Mouse (Mus musculus) hindbrain, embryonic 12.5 days (tissue): ENCODE data around the gene Ppp1r37. TPM values are rescaled to one million over a fixed set of nuclear protein-coding genes. Genes with fewer than 3 reads are reported as not detected.

ENCODE experiments used
- ATAC-seq: fragments of 200-750 bp; cut with Nextera tagmentation; 2 replicates; pipeline ENCODE4 v1.8.0; 2017; ENCODE audit warnings: moderate TSS enrichment; ENCODE audit not compliant: low FRiP score
- H3K27ac ChIP-seq: fragments of 300-500 bp; sonication (generic); 2 replicates; pipeline ENCODE4 v1.5.1; 2016; ENCODE audit warnings: mild to moderate bottlenecking
- H3K27me3 ChIP-seq: fragments of 300-500 bp; sonication (generic); 2 replicates; pipeline ENCODE4 v1.6.1; 2016; ENCODE audit warnings: mild to moderate bottlenecking
- H3K36me3 ChIP-seq: fragments of 300-500 bp; sonication (generic); 2 replicates; pipeline ENCODE4 v1.6.1; 2016; ENCODE audit warnings: mild to moderate bottlenecking
- H3K4me1 ChIP-seq: fragments of 300-500 bp; sonication (generic); 2 replicates; pipeline ENCODE4 v1.6.1; 2016
- H3K4me2 ChIP-seq: fragments of 300-500 bp; sonication (generic); replicated peaks from 2 replicates; pipeline ENCODE4 v1.6.1; 2016; ENCODE audit warnings: mild to moderate bottlenecking
- H3K4me3 ChIP-seq: fragments of 300-500 bp; sonication (generic); 2 replicates; pipeline ENCODE4 v1.5.1; 2016; ENCODE audit warnings: mild to moderate bottlenecking
- H3K9ac ChIP-seq: fragments of 300-500 bp; sonication (generic); 2 replicates; pipeline ENCODE4 v1.6.1; 2016; ENCODE audit warnings: mild to moderate bottlenecking, moderate library complexity
- H3K9me3 ChIP-seq: fragments of 300-500 bp; sonication (generic); replicated peaks from 2 replicates; pipeline ENCODE4 v1.6.1; 2016; ENCODE audit warnings: mild to moderate bottlenecking
- WGBS: fragments of 180-500 bp; shearing (Covaris S2); methylation state at CpG from one replicate; pipeline ENCODE4 v1.1.7; 2016; 5-methylcytosine and 5-hydroxymethylcytosine counted together
- polyA plus RNA-seq: library from polyadenylated mRNA; unstranded; fragments of >200 nt; fragmentation: Nextera tagmentation; extraction: Ambion mirVana; gene quantifications from 2 replicates; pipeline ENCODE4 v1.2.1, GENCODE M21; 2016

Gene Ppp1r37
- polyA plus RNA-seq, 1 experiment from 2014 or later: 43.8 TPM

DNA sequence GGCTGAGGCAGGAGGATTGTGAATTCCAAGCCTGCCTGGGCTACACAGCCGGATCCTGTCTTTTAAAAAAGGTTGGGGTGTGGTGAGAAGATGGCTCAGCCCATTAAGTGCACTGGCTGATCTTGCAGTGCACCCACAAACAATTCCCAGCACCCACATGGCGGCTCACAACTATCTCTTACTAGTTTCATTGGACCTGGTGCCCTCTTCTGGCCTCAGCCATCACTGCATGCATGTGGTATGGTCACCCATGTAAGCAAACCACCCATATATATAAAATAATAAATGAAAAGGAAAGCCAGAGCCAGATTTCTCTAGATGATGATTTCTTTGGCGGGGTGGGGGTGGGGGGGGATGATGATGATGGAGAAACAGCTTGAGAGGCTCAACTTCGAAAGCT, 1.6 kb upstream of the Ppp1r37 start:
- no peak for ATAC-seq
- 90% methylated on average over 4 of the region's 4 CpGs for WGBS
- H3K9me3 ChIP-seq: no peaks in the 10 kb centered on the region; the same call in 1 of the 2 replicates

DNA sequence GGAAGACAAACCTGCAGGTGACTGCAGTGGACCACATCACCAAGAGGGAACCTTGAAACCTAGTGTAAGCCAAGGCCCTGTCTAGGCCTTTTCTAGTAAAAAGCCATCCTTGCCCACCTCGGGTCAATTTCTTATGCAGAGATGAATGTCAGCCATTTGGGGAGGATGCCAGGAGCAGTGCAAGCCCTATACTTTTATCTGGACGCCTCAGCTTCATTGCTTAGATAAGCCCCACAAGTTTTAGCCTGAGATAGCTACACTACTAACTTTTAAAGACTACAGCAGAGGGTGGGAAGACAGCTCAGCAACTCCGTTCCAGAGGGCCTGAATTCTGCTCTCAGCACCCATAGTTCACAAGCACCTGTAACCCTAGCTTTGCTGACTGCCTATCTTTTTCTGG, 1.0 kb upstream of the Ppp1r37 start:
- H3K4me2 ChIP-seq: peak overlapping the region; percentile 99; the same call in 1 of the 2 replicates
- WGBS: 88% methylated on average over 3 of the region's 3 CpGs
- H3K9me3 ChIP-seq: no peaks in the 10 kb centered on the region; the same call in 1 of the 2 replicates
- 0 out of 2 replicates have a peak overlapping the region, but pooled peaks have one; percentile 3 for H3K27ac ChIP-seq
- peaks cover 25% of the 10 kb centered on the region for H3K36me3 ChIP-seq
- H3K9ac ChIP-seq: no peak overlapping the region
- no peak overlapping the region for H3K4me3 ChIP-seq
- H3K27me3 ChIP-seq: no peaks in the 10 kb centered on the region
- ATAC-seq: no peak
- H3K4me1 ChIP-seq: peaks cover 33% of the 10 kb centered on the region

More for the DNA sequence above, 1.6 kb upstream of the Ppp1r37 start:
- peaks cover 31% of the 10 kb centered on the region for H3K36me3 ChIP-seq
- no peaks in the 10 kb centered on the region for H3K27me3 ChIP-seq
- H3K4me2 ChIP-seq: no peak overlapping the region
- no peak overlapping the region for H3K27ac ChIP-seq
- peaks cover 27% of the 10 kb centered on the region for H3K4me1 ChIP-seq
- H3K4me3 ChIP-seq: no peak overlapping the region
- H3K9ac ChIP-seq: no peak overlapping the region

DNA sequence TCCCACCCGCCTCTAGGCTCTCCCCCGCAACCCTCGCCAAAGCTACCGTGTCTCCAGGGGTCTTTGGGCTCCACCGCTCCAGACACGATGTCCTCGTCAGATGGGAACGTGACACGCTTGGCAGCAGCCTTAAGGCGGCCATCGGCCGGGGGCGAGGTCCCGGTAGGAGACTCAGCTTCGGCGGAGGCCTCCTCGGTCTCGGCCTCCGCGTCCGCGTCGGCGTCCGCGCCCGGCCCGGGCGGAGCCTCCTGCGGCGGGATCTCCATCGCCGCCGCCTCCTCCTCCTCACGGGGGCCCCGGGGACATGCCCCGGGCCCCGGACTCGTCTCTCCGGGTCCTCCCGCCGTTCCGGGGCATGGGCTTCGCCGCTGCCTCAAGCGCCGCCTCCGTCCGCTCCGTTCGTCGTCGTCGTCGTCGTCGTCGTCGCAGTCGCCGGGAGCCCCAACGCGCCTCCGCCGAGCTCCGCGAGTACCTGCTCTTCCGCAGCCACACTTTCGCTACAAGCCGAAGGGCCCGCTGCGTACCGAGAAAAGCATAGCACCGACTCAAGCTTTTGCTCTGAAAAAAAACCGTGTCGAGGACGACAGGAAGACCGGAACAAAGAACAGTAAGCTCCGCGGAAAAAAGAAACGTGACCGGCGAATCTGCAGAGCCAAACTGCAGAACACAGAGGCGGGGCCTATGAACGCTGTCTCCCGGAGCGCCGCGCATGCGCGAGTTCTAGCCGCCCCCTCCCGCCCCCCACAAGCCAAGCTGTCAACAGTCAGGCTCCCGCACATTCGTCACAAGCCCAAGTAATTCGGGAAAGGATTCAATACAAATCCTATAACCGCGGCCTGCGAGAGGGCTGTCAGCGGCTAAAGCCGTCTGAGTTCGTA, 872 bp downstream of the Ppp1r37 start:
- Histone ChIP-seq H3K4me3 (peak overlapping the region; percentile 98), H3K9ac (peak overlapping the region; percentile 96), H3K4me2 (peak overlapping the region; percentile 99), H3K27me3 (no peaks in the 10 kb centered on the region), H3K4me1 (peaks cover 43% of the 10 kb centered on the region), H3K36me3 (peaks cover 25% of the 10 kb centered on the region), H3K27ac (peak overlapping the region; percentile 95), H3K9me3 (no peaks in the 10 kb centered on the region; the same call in 1 of the 2 replicates)
- peak; percentile 87 for ATAC-seq
- under 1% methylated on average over 102 of the region's 102 CpGs for WGBS

DNA sequence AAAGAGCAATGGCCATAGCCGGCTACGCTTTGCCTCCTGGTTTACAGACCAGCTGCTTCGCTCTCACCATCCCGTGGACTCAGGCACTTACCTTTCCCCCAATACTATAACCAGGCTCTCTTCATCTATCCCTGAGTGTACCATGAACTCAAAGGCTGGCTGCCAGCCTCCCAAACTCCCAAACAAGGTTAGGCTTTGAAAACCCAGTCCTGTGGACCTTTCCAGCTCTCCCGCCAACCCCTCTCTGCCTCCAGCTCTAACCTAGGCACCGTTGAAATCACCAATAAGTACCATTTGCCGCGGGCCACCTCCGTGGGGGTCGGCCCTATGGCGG, 1.5 kb downstream of the Ppp1r37 start:
- H3K4me1 ChIP-seq: peaks cover 43% of the 10 kb centered on the region
- peak overlapping the region; percentile 99 for H3K4me2 ChIP-seq
- no peak; the same call in 1 of the 2 replicates for ATAC-seq
- peak overlapping the region; percentile 98 for H3K4me3 ChIP-seq
- H3K27me3 ChIP-seq: no peaks in the 10 kb centered on the region
- peak overlapping the region; percentile 95 for H3K27ac ChIP-seq
- no peaks in the 10 kb centered on the region; the same call in 1 of the 2 replicates for H3K9me3 ChIP-seq
- peak overlapping the region; percentile 96 for H3K9ac ChIP-seq
- WGBS: under 1% methylated on average over 11 of the region's 11 CpGs
- peaks cover 27% of the 10 kb centered on the region for H3K36me3 ChIP-seq

DNA sequence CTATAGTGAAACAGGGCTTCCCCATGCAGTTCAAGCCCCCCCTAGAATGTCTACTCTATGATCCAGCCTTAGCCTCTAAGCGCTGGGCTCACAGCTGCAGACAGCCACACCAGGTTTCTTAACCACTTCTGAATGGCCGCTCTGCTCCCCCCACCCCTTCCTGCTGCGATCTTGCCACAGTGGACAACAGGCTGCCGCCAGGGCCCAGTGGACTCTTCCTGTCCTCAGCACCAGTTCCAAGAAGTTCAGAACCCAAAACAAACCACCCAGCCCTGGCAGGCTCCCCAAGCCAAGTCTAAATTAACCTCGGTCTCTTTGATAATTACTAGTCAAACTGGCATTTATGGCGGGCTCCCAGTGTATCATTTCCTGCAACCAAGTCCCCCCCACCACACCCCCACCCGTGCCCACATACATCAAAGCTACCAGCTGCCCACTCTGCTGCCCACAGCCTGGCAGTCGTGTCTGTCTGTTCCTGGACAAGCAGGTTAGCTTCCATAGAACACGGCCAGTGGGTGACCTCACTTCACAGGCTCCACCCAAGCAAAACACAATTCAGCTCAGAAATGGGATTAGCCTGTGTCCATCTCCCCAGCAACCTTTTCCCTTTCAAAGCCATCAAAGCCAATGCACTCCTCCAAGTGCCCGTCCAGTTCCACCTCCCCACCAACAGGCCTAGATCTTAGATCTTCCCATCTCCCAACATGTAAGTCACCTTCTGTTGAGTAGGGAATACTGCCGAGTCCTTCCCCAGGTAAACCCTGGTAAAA, 2.2 kb downstream of the Ppp1r37 start:
- Histone ChIP-seq H3K27ac (no peak overlapping the region), H3K4me2 (peak overlapping the region; percentile 99), H3K4me3 (peak overlapping the region; percentile 98), H3K9ac (peak overlapping the region; percentile 96), H3K27me3 (no peaks in the 10 kb centered on the region), H3K9me3 (no peaks in the 10 kb centered on the region; the same call in 1 of the 2 replicates), H3K4me1 (peaks cover 43% of the 10 kb centered on the region), H3K36me3 (peaks cover 25% of the 10 kb centered on the region)
- ATAC-seq: no peak
- 29% methylated on average over 11 of the region's 11 CpGs for WGBS

DNA sequence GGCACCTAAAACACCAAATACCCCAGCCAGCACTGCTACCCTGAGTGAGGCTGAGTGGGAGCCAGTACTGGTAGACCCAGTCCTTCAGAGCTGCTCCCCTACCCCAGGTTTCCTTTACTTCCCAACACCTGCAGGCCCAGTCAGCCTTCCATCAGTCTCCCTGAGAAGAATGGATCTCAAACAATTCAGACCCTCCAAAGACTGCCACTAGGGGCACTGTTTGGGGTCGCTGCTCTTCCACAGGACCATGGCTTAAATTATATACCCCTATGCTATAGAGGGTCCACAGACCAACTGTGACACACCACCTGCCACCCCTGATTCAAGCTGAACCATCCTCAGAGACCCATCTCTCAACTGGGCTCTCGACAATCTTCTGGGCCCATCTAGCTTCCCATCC, 3.9 kb downstream of the Ppp1r37 start:
- Histone ChIP-seq H3K4me1 (peaks cover 43% of the 10 kb centered on the region), H3K27ac (no peak overlapping the region), H3K27me3 (no peaks in the 10 kb centered on the region), H3K36me3 (peaks cover 13% of the 10 kb centered on the region), H3K9me3 (no peaks in the 10 kb centered on the region), H3K4me2 (peak overlapping the region; percentile 1; the same call in 1 of the 2 replicates), H3K9ac (peak overlapping the region; percentile 29; the same call in 1 of the 2 replicates), H3K4me3 (0 out of 2 replicates have a peak overlapping the region, but pooled peaks have one; percentile 0)
- ATAC-seq: no peak
- 62% methylated on average over 2 of the region's 2 CpGs for WGBS

DNA sequence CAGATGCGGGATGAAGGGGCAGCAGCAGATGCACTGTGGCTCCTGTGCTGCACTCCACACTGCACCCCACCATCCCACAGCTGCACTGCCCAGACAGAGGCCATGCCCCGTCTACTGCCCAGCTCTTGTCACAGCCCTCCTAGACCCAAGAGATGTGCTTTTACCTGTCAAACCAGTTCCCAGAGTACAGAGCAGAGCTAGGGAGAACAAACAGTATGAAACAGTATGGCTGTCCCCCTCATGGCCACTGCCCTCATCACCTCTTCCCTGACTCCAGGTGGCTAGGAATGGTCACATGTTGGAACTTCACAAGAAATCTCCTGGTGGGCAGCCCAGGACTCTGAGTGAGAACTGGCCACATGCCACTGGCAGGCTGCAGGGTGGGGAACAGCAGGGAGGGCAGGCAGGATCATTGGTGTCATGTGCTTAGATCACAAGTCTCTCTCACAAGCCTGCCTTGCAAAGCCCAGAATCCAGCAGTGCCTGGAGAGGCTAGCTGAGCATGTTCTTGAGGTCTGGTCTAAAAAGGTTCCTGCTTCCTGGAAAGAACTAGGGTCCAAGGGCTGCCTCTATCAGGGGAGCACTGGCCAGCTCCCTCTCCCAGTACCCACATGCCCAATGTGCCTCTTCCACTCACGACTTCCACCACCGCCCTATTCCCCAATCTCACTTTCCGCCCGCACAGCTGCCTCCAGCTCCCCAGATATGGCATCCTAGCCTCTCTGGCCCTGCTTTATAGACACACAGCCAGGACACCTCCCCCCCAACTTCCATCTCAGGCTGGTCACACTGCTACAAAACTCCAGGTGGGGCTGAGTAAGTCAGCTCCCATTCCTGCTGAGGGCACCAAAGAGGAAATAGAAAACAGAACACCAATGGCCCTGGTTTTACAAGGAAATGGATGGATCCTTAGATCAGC, 4.6 kb downstream of the Ppp1r37 start:
- no peak overlapping the region for H3K27ac ChIP-seq
- H3K4me1 ChIP-seq: peaks cover 39% of the 10 kb centered on the region
- H3K9me3 ChIP-seq: no peaks in the 10 kb centered on the region
- no peak overlapping the region for H3K4me2 ChIP-seq
- H3K27me3 ChIP-seq: no peaks in the 10 kb centered on the region
- 94% methylated on average over 6 of the region's 6 CpGs for WGBS
- H3K9ac ChIP-seq: peak overlapping the region; percentile 29; the same call in 1 of the 2 replicates
- no peak for ATAC-seq
- 0 out of 2 replicates have a peak overlapping the region, but pooled peaks have one; percentile 0 for H3K4me3 ChIP-seq
- peaks cover 20% of the 10 kb centered on the region for H3K36me3 ChIP-seq

DNA sequence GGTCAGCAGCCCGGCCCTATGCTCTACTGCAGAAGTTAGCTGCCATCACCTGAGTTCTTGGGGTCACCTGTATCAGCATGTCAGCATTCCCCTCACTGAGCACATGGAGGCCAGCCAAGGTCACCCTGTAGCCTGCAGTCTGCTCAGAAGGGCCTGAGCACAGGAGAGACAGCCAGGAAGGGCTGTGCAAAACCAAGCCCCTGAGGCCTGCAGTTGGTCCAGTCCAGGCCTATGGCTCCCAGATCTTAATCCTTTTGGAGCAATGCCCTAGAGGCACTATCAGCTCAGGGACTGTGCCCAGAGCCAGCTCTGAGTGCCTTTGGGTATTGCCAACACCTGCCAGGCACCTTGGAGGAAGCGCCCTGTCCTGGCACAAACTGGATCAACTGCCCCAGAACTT, 5.8 kb downstream of the Ppp1r37 start:
- Histone ChIP-seq H3K9ac (no peak overlapping the region), H3K36me3 (peaks cover 24% of the 10 kb centered on the region), H3K4me1 (peaks cover 44% of the 10 kb centered on the region), H3K27ac (no peak overlapping the region), H3K4me2 (no peak overlapping the region), H3K4me3 (no peak overlapping the region), H3K9me3 (no peaks in the 10 kb centered on the region), H3K27me3 (no peaks in the 10 kb centered on the region)
- no peak for ATAC-seq
- 89% methylated on average over 2 of the region's 2 CpGs for WGBS

DNA sequence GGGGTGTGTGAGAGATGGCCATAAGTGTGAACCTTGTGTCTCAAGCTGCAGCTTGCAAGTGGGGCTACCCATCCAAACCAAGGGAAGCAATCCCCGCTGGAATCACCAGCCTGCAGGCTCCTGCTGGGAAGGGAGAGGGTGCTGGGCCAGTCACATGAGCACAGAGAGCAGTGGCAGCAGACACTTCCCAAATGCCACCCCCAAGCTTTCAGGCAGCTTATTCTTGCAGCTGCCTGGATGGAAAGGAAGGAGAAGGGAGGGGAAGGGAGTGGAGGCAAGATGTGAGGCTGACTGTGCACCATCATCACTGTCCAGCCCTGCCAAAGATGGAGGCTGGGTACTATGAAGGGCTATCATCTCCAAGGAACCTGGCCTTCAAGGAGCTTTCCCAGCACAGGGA, 8.7 kb downstream of the Ppp1r37 start:
- Histone ChIP-seq H3K36me3 (peaks cover 25% of the 10 kb centered on the region), H3K27me3 (no peaks in the 10 kb centered on the region), H3K9ac (no peak overlapping the region), H3K4me1 (peaks cover 23% of the 10 kb centered on the region), H3K27ac (no peak overlapping the region), H3K4me2 (no peak overlapping the region), H3K4me3 (no peak overlapping the region), H3K9me3 (no peaks in the 10 kb centered on the region)
- WGBS: 85% methylated on average over 1 of the region's 1 CpGs
- no peak for ATAC-seq

DNA sequence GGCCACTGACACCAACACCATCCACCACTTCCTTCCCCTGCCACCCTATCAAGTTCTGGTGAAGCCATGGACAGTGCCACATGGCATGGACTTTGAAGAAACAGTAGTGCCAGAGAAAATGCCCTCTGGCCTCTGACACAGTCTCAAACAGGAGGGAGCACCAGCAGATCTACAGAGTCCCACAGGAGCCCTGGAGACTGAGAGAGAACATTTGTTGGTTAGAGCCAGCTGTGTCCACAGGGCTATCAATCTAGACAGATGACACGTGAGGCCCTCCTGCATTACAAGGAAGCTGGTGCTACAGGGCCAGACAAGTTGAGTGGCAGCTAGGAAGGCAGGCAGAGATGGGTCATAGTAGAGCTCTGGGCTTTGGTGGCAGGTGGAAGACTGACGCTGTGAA, 10.4 kb downstream of the Ppp1r37 start:
- Histone ChIP-seq H3K27ac (no peak overlapping the region), H3K4me2 (no peak overlapping the region), H3K4me1 (peaks cover 10% of the 10 kb centered on the region; the same call in 1 of the 2 replicates), H3K9me3 (no peaks in the 10 kb centered on the region), H3K9ac (no peak overlapping the region), H3K4me3 (no peak overlapping the region), H3K27me3 (no peaks in the 10 kb centered on the region), H3K36me3 (peaks cover 25% of the 10 kb centered on the region)
- WGBS: 62% methylated on average over 2 of the region's 2 CpGs
- 0 out of 2 replicates have a peak, but pooled peaks have one; percentile 33 for ATAC-seq

DNA sequence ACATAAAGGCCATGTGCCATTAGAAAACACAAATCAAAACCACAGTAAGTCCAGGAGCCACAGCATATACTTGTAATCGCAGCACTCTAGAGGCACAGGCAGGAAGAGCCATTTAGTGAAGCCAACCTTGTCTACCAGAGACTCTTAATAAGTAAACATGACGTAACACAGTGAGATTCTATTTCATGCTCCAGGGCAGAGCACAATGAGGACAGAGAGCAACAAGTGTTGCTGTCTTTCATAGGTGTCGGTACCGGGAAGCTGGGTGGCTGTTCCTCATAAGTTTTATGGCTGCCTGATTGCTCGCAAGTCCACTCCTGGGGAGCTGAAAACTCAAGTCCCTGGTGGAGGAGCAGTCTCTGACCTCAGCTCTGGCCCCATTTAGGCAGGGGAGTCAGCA, 11.2 kb downstream of the Ppp1r37 start:
- Histone ChIP-seq H3K36me3 (peaks cover 22% of the 10 kb centered on the region), H3K4me1 (peaks cover 10% of the 10 kb centered on the region; the same call in 1 of the 2 replicates), H3K27ac (no peak overlapping the region), H3K9ac (no peak overlapping the region), H3K9me3 (no peaks in the 10 kb centered on the region), H3K4me3 (no peak overlapping the region), H3K27me3 (no peaks in the 10 kb centered on the region), H3K4me2 (no peak overlapping the region)
- 93% methylated on average over 5 of the region's 5 CpGs for WGBS
- ATAC-seq: no peak
